In the genomic region with DNA sequence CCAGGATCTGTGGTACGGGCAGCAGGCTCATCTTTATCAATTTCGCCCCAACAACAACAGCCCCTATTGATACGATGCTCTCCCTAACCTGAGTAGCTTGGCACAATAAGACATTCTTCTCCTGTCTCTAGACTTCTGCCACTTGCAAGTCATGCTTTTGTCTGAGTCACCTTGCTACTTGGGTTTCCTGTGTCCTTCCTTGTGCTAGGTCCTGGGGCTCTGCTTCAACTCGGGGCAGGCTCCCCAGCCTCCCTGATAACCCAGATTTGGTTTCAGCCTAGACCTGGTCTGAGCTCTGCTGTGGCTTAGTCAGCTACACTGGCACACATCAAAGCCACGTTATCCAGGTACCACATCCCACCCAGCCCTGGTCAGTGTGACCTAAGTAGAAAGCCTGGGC, we compare ENCODE assay signal across 14 mouse cellular contexts.
"Had no signal": no experiment of that assay in that cellular context is flagged by ENCODE, and none has a peak within 500 bp of the region (broad histone marks: within the 10 kb centered on the region; RNA-seq: fewer than 3 reads in every experiment).

No protein-coding gene starts in this region.

- DNase-seq: liver, embryonic 13.5 days; liver, postnatal 0 days; lung, adult 2 months; lung, postnatal 14 days; lung, postnatal 36 days; retina, postnatal 1 day; right cerebral cortex, adult 18-20 months; right cerebral cortex, postnatal 14 days; thymus, adult 2 months; thymus, postnatal 25 days; thymus, postnatal 4 days had no signal

- ATAC-seq: liver, postnatal 0 days; lung, postnatal 0 days; midbrain, embryonic 13.5 days; midbrain, embryonic 16.5 days had no signal
